Mouse (Mus musculus) erythroblast, embryonic 14.5 days (primary cell): ENCODE results near the gene Faf1.

ENCODE experiments used
- GATA1 ChIP-seq: IDR thresholded peaks from 2 replicates; pipeline ENCODE4 v1.6.1; 2012; ENCODE audit warnings: low read length, inconsistent platforms, mixed read lengths
- TAL1 ChIP-seq: IDR thresholded peaks from 3 replicates; pipeline ENCODE4 v1.6.1; 2012; ENCODE audit warnings: low read length, inconsistent platforms, mixed read lengths

DNA sequence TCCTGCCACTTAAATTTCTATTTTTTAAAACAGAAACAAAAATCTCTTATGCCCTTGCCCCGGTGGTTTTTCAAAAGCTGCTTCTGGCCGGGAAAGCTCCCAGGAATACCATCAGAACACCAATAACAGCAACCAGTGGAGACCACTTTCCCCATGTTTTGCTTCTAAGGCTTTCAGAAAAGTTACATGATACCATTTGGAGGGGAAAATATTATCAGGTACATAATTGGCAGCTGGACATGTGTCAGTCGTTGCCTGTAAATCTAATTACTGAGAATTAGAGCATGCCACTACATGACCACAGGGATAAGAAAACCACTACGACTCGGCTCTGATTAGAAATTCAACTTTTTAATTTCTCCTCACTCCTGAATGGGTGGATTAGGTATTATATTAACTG is 12.3 kb upstream of the Faf1 start:
- TF ChIP-seq TAL1 (no peak), GATA1 (no peak)
